Mouse (Mus musculus): Measurements from ENCODE around the gene Acad11.

Acad11 gene

GRCm38 (mm10) chr9:104080038-104080437 lies 16.9 kb downstream of the Acad11 start:
- DNase-seq (ENCODE audit: extremely low spot score): no peak

GRCm38 (mm10) chr9:104085730-104086429 lies 22.7 kb downstream of the Acad11 start:
- no peak for DNase-seq (ENCODE audit: extremely low spot score)

- DNase-seq (ENCODE audit: extremely low spot score): no peak
Observed at GRCm38 (mm10) chr9:104088555-104088954, 25.4 kb downstream of the Acad11 start.

GRCm38 (mm10) chr9:104092945-104093344 lies 29.8 kb downstream of the Acad11 start:
- DNase-seq (ENCODE audit: extremely low spot score): no peak

GRCm38 (mm10) chr9:104098256-104098655 lies 35.1 kb downstream of the Acad11 start:
- DNase-seq (ENCODE audit: extremely low spot score): no peak

GRCm38 (mm10) chr9:104099060-104099459 lies 35.9 kb downstream of the Acad11 start:
- DNase-seq (ENCODE audit: extremely low spot score): no peak

- no peak for DNase-seq (ENCODE audit: extremely low spot score)
Observed at GRCm38 (mm10) chr9:104100822-104101221, 37.6 kb downstream of the Acad11 start.

GRCm38 (mm10) chr9:104101458-104101857 lies 38.3 kb downstream of the Acad11 start:
- DNase-seq (ENCODE audit: extremely low spot score): no peak

GRCm38 (mm10) chr9:104102301-104102700 lies 39.1 kb downstream of the Acad11 start:
- DNase-seq (ENCODE audit: extremely low spot score): no peak

GRCm38 (mm10) chr9:104102901-104103300 lies 39.7 kb downstream of the Acad11 start:
- no peak for DNase-seq (ENCODE audit: extremely low spot score)

- DNase-seq (ENCODE audit: extremely low spot score): no peak
Observed at GRCm38 (mm10) chr9:104104986-104105385, 41.8 kb downstream of the Acad11 start.

- DNase-seq (ENCODE audit: extremely low spot score): no peak
Observed at GRCm38 (mm10) chr9:104106930-104107329, 43.8 kb downstream of the Acad11 start.

GRCm38 (mm10) chr9:104107482-104107881 lies 44.3 kb downstream of the Acad11 start:
- no peak for DNase-seq (ENCODE audit: extremely low spot score)

GRCm38 (mm10) chr9:104108571-104109143 lies 45.5 kb downstream of the Acad11 start:
- no peak for DNase-seq (ENCODE audit: extremely low spot score)

GRCm38 (mm10) chr9:104109151-104109550 lies 46.0 kb downstream of the Acad11 start:
- no peak for DNase-seq (ENCODE audit: extremely low spot score)

- no peak for DNase-seq (ENCODE audit: extremely low spot score)
Observed at GRCm38 (mm10) chr9:104123101-104123500, 59.9 kb downstream of the Acad11 start.

- no peak for DNase-seq (ENCODE audit: extremely low spot score)
Observed at GRCm38 (mm10) chr9:104123622-104124021, 60.4 kb downstream of the Acad11 start.

GRCm38 (mm10) chr9:104126833-104127232 lies 63.7 kb downstream of the Acad11 start, which contains the start of gene Ackr4:
Gene Ackr4 (minus strand): TSS chr9:104126933.
- DNase-seq (ENCODE audit: extremely low spot score): no peak

- DNase-seq (ENCODE audit: extremely low spot score): no peak
Observed at GRCm38 (mm10) chr9:104128110-104128509, 64.9 kb downstream of the Acad11 start.

GRCm38 (mm10) chr9:104130141-104130755 lies 67.1 kb downstream of the Acad11 start:
- no peak for DNase-seq (ENCODE audit: extremely low spot score)

- DNase-seq (ENCODE audit: extremely low spot score): no peak
Observed at GRCm38 (mm10) chr9:104140351-104140750, 77.2 kb downstream of the Acad11 start.

GRCm38 (mm10) chr9:104142805-104143204 lies 79.6 kb downstream of the Acad11 start:
- no peak for DNase-seq (ENCODE audit: extremely low spot score)

Measured in embryo, embryonic 9.5 days (tissue).